Comparison of ENCODE assay signal across 7 mouse cellular contexts in genomic region chr11:106555805-106556615, GRCm38 (mm10). TPM values are rescaled to one million over a fixed set of nuclear protein-coding genes. Genes with fewer than 3 reads are reported as not detected.
A peak's percentile ranks its signal among the peaks of the same experiment; 100 is the strongest.
DNase-seq lines count a peak whose midpoint lies in the region; ATAC-seq and TF ChIP-seq lines count a peak whose summit lies in the region.

No protein-coding gene starts in this region.

- ATAC-seq in hindbrain, embryonic 12.5 days (ENCODE audit: low FRiP score): no peak
- ATAC-seq in intestine, embryonic 14.5 days (replicated peaks; ENCODE audit: low FRiP score, low TSS enrichment, low read depth): peak; percentile 43; the same call in 1 of the 2 replicates
- ATAC-seq in limb, embryonic 14.5 days (ENCODE audit: low FRiP score, low read depth): peak; percentile 44

- H3K27me3 ChIP-seq in hindbrain, embryonic 10.5 days (ENCODE audit: insufficient read depth, poor library complexity, severe bottlenecking): no peaks in the 10 kb centered on the region
- H3K27me3 ChIP-seq in hindbrain, embryonic 12.5 days: no peaks in the 10 kb centered on the region
- no peaks in the 10 kb centered on the region for H3K27me3 ChIP-seq in intestine, embryonic 14.5 days (replicated peaks; ENCODE audit: control insufficient read depth, insufficient read depth, low read length)
- H3K27me3 ChIP-seq in limb, embryonic 14.5 days (ENCODE audit: control insufficient read depth, insufficient read depth, low read length): no peaks in the 10 kb centered on the region

- H3K4me2 ChIP-seq in hindbrain, embryonic 12.5 days (replicated peaks): no peak overlapping the region
- H3K4me2 ChIP-seq in intestine, embryonic 14.5 days (ENCODE audit: low read length): no peak overlapping the region
- H3K4me2 ChIP-seq in limb, embryonic 14.5 days (replicated peaks; ENCODE audit: low read depth, low read length, severe bottlenecking): no peak overlapping the region

- H3K36me3 ChIP-seq in hindbrain, embryonic 10.5 days: no peaks in the 10 kb centered on the region
- H3K36me3 ChIP-seq in hindbrain, embryonic 12.5 days: 0 out of 2 replicates have a peak, but pooled peaks cover 1% of the 10 kb centered on the region
- no peaks in the 10 kb centered on the region for H3K36me3 ChIP-seq in intestine, embryonic 14.5 days (ENCODE audit: control insufficient read depth, insufficient read depth, low read length)
- H3K36me3 ChIP-seq in limb, embryonic 14.5 days (ENCODE audit: control insufficient read depth, insufficient read depth, low read length): 0 out of 2 replicates have a peak, but pooled peaks cover 2% of the 10 kb centered on the region

- H3K27ac ChIP-seq in hindbrain, embryonic 10.5 days: peak overlapping the region; percentile 46; the same call in 1 of the 2 replicates
- H3K27ac ChIP-seq in hindbrain, embryonic 12.5 days: no peak overlapping the region
- peak overlapping the region; percentile 33 for H3K27ac ChIP-seq in intestine, embryonic 14.5 days (ENCODE audit: low read depth)
- H3K27ac ChIP-seq in limb, embryonic 14.5 days (replicated peaks; ENCODE audit: low read depth, low read length): peak overlapping the region; percentile 26; the same call in 1 of the 2 replicates

- no peak for DNase-seq in hindbrain, embryonic 10.5 days (ENCODE audit: low spot score)
- DNase-seq in intestine, embryonic 14.5 days (ENCODE audit: low spot score): no peak
- no peak for DNase-seq in limb, embryonic 14.5 days (ENCODE audit: low spot score)
- peak; percentile 88 for DNase-seq in yolk sac, embryonic 10.5 days (ENCODE audit: low spot score)
- no peak for DNase-seq in testis, postnatal 10 days (ENCODE audit: low spot score)
- DNase-seq in thymus, postnatal 10 days (ENCODE audit: low spot score in 2 of 2): no peak

- H3K4me1 ChIP-seq in hindbrain, embryonic 10.5 days (replicated peaks): peaks cover 30% of the 10 kb centered on the region
- peaks cover 11% of the 10 kb centered on the region for H3K4me1 ChIP-seq in hindbrain, embryonic 12.5 days
- H3K4me1 ChIP-seq in intestine, embryonic 14.5 days (replicated peaks; ENCODE audit: control insufficient read depth, insufficient read depth, low read length): peaks cover 15% of the 10 kb centered on the region
- H3K4me1 ChIP-seq in limb, embryonic 14.5 days (ENCODE audit: control insufficient read depth, insufficient read depth, low read length): peaks cover 23% of the 10 kb centered on the region

- WGBS in hindbrain, embryonic 10.5 days: 53% methylated on average over 10 of the region's 10 CpGs
- 54% methylated on average over 10 of the region's 10 CpGs for WGBS in hindbrain, embryonic 12.5 days
- 32% methylated on average over 10 of the region's 10 CpGs for WGBS in intestine, embryonic 14.5 days
- 29% methylated on average over 10 of the region's 10 CpGs for WGBS in limb, embryonic 14.5 days

- no peak overlapping the region for H3K9ac ChIP-seq in hindbrain, embryonic 12.5 days
- 0 out of 2 replicates have a peak overlapping the region, but pooled peaks have one; percentile 16 for H3K9ac ChIP-seq in intestine, embryonic 14.5 days (ENCODE audit: low read length)
- H3K9ac ChIP-seq in limb, embryonic 14.5 days (ENCODE audit: low read depth, low read length, severe bottlenecking): no peak overlapping the region

- TF ChIP-seq POLR2A in limb, embryonic 14.5 days (IDR thresholded peaks at IDR 0.05; ENCODE audit: borderline replicate concordance, extremely low read depth, insufficient read depth, insufficient read length): no peak

- H3K9me3 ChIP-seq in hindbrain, embryonic 10.5 days: no peaks in the 10 kb centered on the region
- no peaks in the 10 kb centered on the region for H3K9me3 ChIP-seq in hindbrain, embryonic 12.5 days (replicated peaks)
- no peaks in the 10 kb centered on the region for H3K9me3 ChIP-seq in intestine, embryonic 14.5 days (ENCODE audit: control insufficient read depth, low read length)
- H3K9me3 ChIP-seq in limb, embryonic 14.5 days (ENCODE audit: control insufficient read depth, low read length): no peaks in the 10 kb centered on the region

- no peak overlapping the region for H3K4me3 ChIP-seq in hindbrain, embryonic 10.5 days
- no peak overlapping the region for H3K4me3 ChIP-seq in hindbrain, embryonic 12.5 days
- no peak overlapping the region for H3K4me3 ChIP-seq in intestine, embryonic 14.5 days (ENCODE audit: low read depth, low read length)
- H3K4me3 ChIP-seq in limb, embryonic 14.5 days (replicated peaks; ENCODE audit: low read length): no peak overlapping the region

RNA-seq across cellular contexts. Expression of gene Tex2, which starts 57.2 kb away (rescaled TPM):
- 6.9 and 7.9 TPM in 2 replicates for polyA plus RNA-seq in hindbrain, embryonic 10.5 days (2016; fragmentation: Nextera tagmentation; extraction: Ambion mirVana)
- polyA plus RNA-seq in hindbrain, embryonic 12.5 days (2016; fragmentation: Nextera tagmentation; extraction: Ambion mirVana): 13.3 and 15.5 TPM in 2 replicates
- polyA plus RNA-seq in intestine, embryonic 14.5 days (2014; fragmentation: Nextera tagmentation; extraction: Ambion mirVana): 8.9 and 11.6 TPM in 2 replicates
- polyA plus RNA-seq in limb, embryonic 14.5 days (2012; rRNA removed): 8.0 and 8.7 TPM in 2 replicates
- 10.1 and 10.8 TPM in 2 replicates for polyA plus RNA-seq in limb, embryonic 14.5 days (2014; fragmentation: Nextera tagmentation; extraction: Ambion mirVana)
